Mouse (Mus musculus) right cerebral cortex, postnatal 4 days (tissue): ENCODE measurements around the gene Samd4b.
"Not testable (repeated sequence)": the region's sequence is repeated elsewhere in the genome, so short reads cannot be mapped to it uniquely, and the experiment has no call there.

ENCODE experiments used
- DNase-seq: peaks from one replicate; pipeline ENCODE4 v3.0.0-alpha.2; 2022

Gene Samd4b

DNA sequence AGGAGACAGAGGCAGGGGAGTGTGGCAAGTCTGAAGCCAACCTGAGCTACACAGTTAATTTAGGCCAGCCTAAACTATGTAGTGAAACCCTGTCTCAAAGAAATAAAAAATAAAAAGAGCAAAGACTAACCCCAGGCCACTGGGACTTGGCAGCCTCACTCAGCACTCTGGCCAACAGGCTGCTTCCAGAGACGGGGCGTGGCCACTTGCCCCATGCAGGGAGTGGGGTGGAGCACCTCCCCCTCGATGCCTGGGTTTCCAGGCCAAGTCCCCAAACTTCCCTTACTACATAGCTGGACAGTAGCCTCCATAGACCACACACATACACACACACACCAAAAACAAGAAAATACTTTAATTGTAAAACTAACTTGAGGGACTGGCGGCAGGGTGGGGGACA lies 39.5 kb downstream of the Samd4b start:
- no peak for DNase-seq

DNA sequence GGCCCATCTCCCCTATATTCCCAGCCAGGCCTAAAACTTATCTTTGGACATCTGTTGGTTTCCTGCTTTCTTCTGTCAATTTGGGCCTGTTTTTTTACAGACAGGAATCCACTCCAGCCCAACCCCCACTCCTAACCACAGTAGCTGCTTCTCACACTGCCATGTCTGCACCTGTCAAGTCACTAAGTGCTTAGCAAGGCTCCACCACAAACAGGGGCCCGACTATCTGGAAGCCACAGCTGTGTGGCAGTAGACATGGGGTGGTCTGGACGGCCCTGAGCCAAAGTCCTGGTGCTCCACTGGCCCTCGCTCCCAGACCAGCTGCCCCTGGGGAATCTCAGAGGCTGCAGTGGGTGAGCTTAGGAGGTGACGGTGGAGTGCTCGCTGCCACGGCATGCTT lies 40.2 kb downstream of the Samd4b start:
- DNase-seq: no peak

DNA sequence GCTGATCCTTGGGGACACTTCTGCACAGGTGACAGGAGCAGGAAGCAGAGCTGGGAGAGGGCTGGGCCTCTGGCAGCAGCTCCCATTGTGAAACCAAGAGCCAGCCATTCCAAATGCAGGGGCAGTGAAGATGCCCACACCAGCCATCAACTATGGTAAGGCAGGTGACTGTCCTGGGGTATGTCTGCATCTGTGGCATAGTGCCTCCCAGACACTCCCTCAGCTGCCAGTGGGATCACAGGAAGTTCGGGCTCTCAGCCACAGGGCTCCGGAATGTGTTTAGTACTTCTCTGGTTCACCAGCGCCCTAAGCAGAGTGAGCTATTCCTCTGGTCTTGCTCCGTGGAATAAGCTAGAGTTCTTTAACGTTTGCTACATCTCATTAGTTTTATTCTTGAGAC lies 40.9 kb downstream of the Samd4b start:
- DNase-seq: no peak

- DNase-seq: no peak
Observed at GRCm38 (mm10) chr7:28555939-28556535, 41.9 kb downstream of the Samd4b start.

DNA sequence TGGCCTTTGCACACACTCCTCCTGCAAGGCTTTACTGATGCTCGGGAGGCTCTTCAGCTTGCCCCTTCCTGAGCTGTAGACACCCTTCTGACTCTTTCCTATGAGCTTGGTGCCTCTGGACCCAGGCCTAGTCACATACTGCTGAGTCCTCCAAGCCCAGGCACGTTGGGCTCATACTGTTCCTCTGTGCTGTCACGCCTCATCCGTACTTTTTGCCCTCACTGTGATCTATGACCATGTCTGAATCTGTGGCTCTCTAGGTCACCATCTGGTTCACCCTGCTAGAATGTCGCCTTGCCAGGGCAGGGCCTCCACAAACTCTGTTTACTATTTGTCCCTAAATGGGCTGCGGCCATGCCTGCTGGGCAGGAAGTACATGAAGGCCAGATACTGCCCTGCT lies 44.9 kb downstream of the Samd4b start:
- no peak for DNase-seq

DNA sequence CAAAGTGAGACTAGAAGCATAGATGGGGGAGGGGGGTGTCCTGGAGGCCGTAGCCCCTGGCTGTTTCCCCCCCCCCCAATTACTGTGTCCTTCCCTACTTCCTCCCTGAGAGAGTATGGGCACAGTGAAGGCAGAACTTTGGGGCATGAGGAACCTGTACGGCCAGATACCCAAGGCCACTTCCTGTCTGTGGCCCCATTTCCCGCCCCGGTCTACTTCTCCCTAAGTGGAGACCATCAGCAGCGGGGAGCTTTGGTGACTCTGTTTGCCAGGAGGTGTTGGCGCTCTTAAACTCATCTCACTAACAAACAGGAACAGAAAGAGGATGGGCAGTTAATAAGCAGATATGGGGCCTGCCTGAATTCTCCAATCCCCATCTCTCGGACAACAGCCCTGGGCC lies 50.3 kb downstream of the Samd4b start:
- DNase-seq: no peak

GRCm38 (mm10) chr7:28547154-28547553 lies 50.8 kb downstream of the Samd4b start, which contains the start of gene Nccrp1:
Gene Nccrp1 (minus strand): TSS chr7:28547254.
- DNase-seq: no peak

GRCm38 (mm10) chr7:28546649-28547048 lies 51.3 kb downstream of the Samd4b start:
- no peak for DNase-seq

GRCm38 (mm10) chr7:28545891-28546210 lies 52.1 kb downstream of the Samd4b start:
- no peak for DNase-seq

GRCm38 (mm10) chr7:28545048-28545890 lies 52.7 kb downstream of the Samd4b start:
- DNase-seq: no peak

GRCm38 (mm10) chr7:28544051-28544601 lies 53.8 kb downstream of the Samd4b start:
- no peak for DNase-seq

DNA sequence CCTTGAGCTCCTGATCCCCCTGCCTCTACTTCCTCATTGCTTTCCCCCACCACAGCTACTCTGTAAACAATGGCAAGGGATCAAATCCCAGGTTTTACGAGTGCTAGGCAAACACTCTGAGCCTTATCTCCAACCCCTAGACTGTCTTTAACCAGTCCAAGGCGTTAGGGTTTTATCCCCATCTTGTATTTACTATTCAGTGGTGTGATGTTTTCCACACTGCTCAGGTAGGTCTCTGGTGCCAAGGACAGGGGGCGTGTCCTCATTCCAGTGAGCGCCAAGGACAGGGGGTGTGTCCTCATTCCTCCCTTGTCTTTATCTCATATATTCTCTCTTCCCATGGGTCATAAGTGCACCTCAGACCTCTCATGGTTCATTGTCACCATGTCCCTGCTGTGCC lies 57.4 kb downstream of the Samd4b start, which contains the start of gene Sycn:
Gene Sycn, plus strand, starts transcription at position 360 of the 400 bp plus-strand sequence.
- DNase-seq: no peak

- not testable (repeated sequence) for DNase-seq
Observed at GRCm38 (mm10) chr7:28538886-28539285, 59.1 kb downstream of the Samd4b start.

DNA sequence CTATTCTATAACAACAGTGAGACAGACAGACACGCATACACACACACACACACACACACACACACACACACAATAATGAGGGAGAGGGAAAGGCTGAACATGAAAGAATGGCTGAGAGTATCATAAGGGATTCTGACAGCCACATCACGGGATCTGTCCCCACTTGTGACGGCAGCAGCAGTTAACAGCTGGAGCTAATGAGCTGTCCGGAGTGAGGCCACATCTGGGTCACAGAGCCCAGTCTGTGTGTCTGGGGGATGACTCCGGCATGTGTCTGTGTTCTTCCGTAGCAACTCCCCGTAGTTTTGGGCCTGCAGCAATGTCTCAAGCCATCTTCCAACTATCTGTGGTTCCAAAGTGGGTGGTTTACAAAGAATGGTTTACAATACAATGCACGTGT lies 65.9 kb downstream of the Samd4b start:
- DNase-seq: no peak

- DNase-seq: peak; percentile 64
Observed at GRCm38 (mm10) chr7:28527922-28528719, 69.8 kb downstream of the Samd4b start.

DNA sequence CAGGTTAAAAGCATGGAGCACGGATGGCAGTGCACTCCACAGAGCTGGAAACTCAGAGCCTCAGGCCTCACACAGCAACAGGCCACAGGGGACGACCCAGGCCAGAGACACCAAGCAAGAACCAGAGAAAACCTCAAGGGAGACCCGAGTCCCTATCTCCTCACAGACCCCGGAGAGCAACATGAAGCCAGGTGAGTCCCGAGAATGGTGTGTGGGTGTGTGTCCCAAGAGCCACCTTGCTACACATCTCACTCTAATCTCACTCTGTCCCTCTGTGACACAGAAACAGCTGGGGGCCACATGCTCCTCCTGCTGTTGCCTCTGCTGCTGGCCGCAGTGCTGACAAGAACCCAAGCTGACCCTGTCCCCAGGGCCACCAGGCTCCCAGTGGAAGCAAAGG lies 75.4 kb downstream of the Samd4b start, which contains the start of gene Ifnl3:
Gene Ifnl3, plus strand, starts transcription at position 301 of the 400 bp plus-strand sequence.
- DNase-seq: not testable (repeated sequence)

GRCm38 (mm10) chr7:28511441-28511840 lies 86.5 kb downstream of the Samd4b start:
- no peak for DNase-seq

- not testable (repeated sequence) for DNase-seq
Observed at GRCm38 (mm10) chr7:28510405-28510974, 87.5 kb downstream of the Samd4b start, which contains the start of gene Ifnl2. Gene Ifnl2 (minus strand): TSS chr7:28510455.

DNA sequence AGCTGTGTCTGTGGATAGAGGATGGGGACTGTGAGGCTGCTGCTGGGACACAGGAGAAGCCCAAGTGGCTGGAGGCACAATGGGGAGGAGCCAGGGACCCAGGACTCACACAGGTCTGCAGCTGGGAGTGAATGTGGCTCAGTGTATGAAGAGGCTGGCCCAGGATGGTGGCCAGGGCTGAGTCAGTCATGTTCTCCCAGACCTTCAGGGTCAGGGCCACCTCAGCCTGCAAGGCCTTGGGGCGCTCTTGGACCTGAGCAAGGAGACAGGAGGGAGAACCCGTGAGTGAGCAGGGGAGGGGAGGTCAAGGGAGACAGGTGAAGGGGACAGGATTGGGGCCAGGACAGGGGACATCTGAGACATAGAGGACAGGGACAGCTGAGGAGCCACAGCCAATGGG lies 88.8 kb downstream of the Samd4b start:
- not testable (repeated sequence) for DNase-seq

DNA sequence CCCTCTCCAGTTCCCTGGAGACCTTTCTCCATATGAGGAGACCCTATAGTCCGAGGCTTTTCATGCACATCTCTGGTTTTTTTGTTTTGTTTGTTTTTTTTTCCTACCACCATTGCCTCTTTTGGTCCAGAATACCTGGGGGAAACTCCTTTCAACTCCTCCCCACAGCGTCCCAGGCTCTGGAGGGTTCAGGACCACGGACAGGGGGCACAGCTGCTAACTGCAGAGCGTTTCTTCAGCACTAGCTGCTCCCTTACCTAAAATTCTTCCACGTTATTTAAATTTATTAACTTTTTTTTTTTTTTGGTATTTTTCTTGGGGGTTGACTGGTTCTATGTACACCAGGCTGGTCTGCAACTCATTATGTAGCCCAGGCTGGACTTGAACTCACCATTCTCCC lies 92.4 kb downstream of the Samd4b start:
- DNase-seq: no peak

DNA sequence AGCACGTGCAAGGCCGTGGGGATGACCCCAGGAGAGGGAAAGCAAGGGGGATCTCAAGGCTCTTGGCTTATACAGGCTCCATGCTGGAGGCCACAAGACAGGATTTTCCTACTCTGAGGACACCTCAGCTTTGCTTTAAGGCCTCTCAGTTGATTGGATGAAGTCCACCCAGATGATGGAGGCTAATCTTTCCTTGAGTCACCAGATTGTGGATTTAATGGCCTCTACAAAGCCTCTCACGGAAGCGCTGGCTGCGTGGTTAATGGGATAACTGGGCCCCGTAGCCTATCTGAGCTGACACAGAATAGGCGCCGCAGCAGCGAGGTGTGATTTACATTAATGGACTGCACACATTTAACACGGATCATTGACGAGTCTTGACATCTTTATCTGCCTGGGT lies 102.5 kb downstream of the Samd4b start:
- DNase-seq: no peak

- DNase-seq: no peak
Observed at GRCm38 (mm10) chr7:28492310-28492709, 105.6 kb downstream of the Samd4b start.

DNA sequence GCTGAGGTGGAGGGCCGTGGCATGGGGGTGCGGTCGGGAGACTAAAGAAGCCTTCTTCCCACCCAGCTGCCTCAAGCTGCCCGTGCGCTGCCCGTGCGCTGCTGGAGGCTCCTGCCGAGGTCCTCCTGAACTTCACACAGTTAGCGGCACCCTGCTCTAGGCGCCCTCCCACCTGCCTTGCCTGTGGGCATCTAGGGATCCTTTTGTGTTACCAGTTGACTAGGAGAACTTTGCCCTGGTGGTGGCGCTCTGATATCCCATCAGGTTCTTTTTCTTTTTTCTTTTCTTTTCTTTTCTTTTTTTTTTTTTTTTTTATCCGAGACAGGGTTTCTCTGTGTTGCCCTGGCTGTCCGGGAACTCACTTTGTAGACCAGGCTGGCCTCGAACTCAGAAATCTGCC lies 107.0 kb downstream of the Samd4b start:
- no peak for DNase-seq
